Mouse (Mus musculus) ZHBTc4 (cell line): ENCODE results near the gene Jam2.

Source experiments
- DNase-seq: peaks from one replicate; pipeline ENCODE4 v3.0.0-alpha.2; 2011; ENCODE audit warnings: low read depth, low spot score

The Jam2 gene

GRCm38 (mm10) chr16:84779718-84780117 lies 5.8 kb downstream of the Jam2 start:
- peak; percentile 93 for DNase-seq

DNA sequence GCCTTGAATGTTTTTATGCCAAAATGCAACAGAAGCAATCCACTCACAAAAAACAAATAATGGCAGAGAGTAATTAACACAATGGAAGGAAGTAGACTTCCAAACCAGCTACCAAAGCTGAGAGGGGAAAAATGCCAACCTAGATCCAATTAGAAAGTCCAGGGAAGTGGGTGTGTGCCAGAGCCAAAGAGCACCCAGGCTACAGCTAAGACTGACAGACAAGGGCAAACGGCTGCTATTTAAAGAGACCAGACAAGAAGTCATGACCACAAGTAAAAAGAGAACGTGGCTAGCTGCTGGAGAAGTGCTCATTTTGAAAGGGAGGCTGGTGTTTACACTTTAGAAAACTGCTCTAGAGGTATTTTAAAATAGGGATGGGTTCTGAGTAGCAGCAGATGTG lies 9.4 kb downstream of the Jam2 start:
- no peak for DNase-seq

DNA sequence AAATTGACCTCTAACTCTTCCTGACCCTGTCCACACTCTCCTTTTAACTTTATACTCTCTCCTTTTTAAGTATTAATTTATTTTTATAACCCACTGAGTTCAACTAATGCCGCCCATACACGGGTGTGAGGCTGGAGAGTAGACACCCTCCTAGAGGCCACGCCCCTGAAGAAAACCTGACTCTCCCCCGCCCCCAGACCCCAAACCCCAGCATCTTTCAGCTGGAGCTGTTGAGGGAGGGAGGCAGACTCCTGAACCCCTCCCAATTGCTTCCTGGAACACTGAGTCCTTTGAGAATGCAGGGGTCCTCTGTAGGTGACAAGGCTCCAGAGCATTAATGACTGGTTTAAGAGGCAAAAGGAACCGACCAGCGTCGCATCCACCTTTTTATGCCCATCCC lies 11.0 kb downstream of the Jam2 start:
- peak; percentile 57 for DNase-seq

GRCm38 (mm10) chr16:84790595-84791165 lies 16.8 kb downstream of the Jam2 start:
- no peak for DNase-seq

DNA sequence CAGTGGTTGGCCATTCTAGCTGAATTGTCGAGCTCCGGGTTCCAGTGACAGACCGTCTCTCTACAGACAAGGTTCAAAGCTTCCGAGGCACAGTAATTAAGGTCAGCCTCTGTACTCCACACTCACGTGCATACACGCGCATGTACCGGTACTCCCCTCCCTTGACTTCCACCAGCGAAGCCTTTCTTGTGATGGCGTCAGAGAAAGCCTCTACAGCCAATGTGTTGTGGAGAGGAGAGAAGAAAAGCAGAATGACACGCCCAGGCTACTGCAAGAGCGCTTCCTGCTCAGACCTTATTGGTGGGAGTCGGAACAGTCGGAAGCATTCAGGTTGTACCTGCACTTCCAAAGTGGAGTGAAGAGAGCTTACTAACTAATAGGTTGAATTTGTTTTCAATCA lies 19.5 kb downstream of the Jam2 start:
- peak; percentile 84 for DNase-seq

DNA sequence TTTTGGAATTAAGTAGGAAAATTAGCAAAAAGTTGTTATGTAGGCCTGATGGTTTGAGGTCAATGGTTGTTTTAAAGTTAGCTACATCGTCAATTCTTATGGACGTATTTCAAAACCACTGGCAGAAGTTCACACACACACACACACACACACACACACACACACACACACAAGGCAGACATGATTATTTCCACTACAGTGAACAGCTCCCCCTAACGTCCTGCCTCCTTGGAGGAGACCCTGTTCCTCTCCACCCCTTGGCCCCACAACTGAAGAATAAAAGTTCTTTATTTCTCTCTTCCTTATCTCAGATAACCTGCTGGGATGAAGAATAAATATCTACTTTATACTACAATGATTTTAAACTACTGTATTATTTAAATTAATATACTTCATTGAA lies 21.4 kb downstream of the Jam2 start:
- DNase-seq = no peak

GRCm38 (mm10) chr16:84796678-84797077 lies 22.8 kb downstream of the Jam2 start:
- DNase-seq = no peak

DNA sequence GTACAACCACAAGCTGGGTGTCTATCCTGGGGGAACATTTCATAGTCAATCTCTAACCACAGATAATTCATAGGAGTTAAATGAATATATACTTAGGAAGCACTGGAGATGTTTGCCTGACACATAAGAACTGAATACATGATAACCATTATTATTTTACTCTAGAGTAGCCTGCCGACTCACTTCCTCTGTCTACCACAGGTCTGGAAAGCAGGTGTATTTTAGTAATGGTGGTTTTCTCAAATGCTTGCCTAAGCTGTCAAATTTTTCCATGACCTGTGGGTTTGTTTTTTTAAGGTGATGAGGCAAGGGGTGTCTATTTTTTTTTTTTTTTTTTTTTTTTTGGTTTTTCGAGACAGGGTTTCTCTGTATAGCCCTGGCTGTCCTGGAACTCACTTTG lies 26.1 kb downstream of the Jam2 start:
- DNase-seq = no peak

- peak; percentile 64 for DNase-seq
Observed at GRCm38 (mm10) chr16:84802217-84802616, 28.3 kb downstream of the Jam2 start.

GRCm38 (mm10) chr16:84804866-84805265 lies 30.9 kb downstream of the Jam2 start:
- DNase-seq = no peak

GRCm38 (mm10) chr16:84806175-84806574 lies 32.3 kb downstream of the Jam2 start:
- no peak for DNase-seq

GRCm38 (mm10) chr16:84807874-84808273 lies 34.0 kb downstream of the Jam2 start:
- no peak for DNase-seq

DNA sequence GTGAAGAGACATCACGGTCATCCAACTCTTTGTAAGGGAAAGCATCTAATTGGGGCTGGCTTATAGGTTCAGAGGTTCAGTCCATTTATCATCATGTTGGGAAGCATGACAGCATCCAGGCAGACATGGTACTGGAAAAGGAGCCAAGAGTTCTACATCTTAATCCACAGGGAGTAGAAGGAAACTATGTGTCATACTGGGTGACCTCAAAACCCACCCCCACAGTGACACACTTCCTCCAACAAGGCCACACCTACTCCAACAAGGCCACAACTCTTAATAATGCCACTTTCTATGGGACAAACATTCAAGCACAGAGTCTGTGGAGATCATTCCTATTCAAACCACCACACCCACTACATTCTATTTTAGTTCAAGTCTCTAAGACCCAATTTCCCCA lies 36.3 kb downstream of the Jam2 start:
- no peak for DNase-seq

- DNase-seq = no peak
Observed at GRCm38 (mm10) chr16:84813852-84814251, 39.9 kb downstream of the Jam2 start.

DNA sequence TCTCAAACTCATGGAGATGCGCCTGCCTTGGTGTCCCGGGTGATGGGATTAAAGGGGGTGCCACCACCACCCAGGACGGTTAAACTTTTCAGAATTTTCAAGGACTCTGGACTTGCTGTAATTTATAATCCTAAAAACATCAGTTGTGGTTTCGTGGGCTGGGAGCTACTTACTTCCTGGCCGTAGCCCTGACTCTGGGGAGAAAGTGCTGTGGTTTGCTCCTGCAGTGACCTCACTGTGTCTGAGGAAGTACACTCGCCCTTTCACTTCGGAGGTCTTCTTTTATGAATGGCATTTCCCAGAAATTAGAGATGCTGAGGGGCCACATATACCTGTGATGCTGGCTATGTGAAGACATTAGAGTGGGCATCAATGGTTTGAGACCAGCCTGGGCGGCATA lies 40.6 kb downstream of the Jam2 start:
- DNase-seq = no peak

DNA sequence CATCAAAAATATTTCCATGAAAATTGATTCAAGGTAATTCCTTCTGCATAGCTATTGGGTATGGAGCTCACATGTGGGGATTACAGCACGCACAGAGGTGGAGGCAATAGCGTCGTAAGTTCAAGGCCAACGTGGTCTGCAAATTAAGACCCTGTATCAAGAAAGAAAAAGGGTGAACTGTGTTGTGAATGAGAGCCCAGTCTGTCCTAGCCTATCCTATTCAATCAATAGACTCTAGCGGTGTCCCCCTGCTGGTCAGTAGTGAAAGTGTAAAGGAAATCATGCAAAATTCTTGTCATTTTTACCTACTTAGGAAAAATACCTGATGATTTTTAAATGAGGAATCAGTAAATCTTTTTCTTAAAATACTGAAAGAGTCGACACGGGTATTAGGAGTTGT lies 43.5 kb downstream of the Jam2 start:
- DNase-seq = peak; percentile 70

DNA sequence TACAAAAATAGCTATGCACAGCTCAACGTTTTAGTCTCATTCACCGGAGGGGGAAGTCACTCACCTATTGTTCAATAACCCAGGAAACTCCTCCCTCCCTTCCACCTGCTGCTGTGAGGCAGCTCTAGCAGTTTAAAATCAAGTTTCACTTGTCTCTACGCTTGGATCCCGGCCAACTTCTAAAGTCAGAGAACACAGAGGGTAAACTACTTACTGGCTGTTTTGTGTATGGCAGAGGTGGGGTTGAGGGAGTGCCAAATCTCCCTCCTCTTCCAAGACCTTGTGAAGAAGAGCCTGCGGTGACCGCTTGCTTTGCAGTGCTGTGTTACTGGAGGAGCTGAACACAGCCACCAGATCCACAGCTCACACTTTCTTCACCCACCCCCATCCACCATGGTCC lies 51.1 kb downstream of the Jam2 start:
- DNase-seq = peak; percentile 90

DNA sequence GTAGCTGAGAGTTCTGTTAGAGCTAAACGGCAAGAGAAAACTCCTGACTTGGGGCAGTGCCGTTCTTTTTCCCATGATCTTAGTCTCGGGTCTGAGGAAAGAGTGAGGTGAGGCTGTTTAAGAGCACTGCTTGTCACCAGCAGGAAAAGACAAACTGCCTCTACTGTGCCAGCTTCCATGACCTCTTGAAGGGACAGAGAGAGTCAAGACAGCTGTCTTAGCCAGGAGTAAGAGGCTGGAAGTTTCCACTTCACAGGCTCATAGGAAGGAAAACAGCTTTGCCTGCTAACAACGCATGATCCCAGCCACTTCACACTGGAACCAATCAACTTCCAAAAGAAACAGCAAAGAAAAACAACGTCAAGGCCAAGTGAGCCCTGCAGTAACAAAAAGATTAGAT lies 57.8 kb downstream of the Jam2 start:
- DNase-seq = no peak

DNA sequence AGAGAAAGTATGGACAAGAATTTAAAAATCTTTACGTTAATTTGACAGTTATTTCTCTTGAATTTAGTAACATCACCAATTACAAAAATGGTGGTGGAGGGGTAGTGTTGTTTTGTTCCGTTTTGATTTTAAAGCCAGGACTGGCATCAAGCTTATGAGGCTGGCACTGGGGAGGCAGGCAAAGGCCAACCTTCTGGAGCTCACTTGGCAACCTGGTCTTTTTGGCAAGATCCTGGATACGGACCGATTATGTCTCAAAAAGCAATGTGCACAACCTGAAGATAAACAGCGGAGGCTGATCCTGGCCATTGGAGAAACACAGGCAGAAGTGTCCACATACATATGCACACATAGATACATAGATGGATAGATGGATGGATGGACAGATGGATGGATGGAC lies 58.8 kb downstream of the Jam2 start:
- DNase-seq = no peak

GRCm38 (mm10) chr16:84834344-84834743 lies 60.4 kb downstream of the Jam2 start:
- no peak for DNase-seq

- DNase-seq = peak; percentile 99
Observed at GRCm38 (mm10) chr16:84834745-84835440, 61.0 kb downstream of the Jam2 start, which contains the start of gene Gabpa. Gabpa (plus strand) TSS chr16:84834925.

DNA sequence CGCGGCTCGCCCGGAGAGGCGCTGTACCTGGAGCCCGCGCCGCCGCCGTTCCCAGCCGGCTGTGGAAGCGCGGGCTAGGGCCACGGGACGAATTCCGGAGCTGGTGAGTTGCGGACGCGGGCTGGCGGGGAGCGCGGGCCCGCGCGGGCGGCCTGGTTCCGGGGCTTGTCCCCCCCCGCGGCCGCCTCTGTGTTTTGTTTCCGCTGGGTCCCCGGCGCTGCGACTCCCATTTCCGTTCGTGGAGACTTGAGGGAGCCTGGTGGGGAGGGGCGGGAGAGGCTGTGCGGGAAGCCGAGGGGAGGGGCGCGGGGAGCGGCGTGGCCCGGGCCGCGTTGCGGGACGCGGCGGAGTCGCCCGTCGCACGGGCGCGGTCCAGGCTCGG lies 61.5 kb downstream of the Jam2 start, which contains the start of gene Atp5j:
Gene Atp5j (minus strand): TSS at position 185 of the 382 bp plus-strand sequence.
- peak; percentile 64 for DNase-seq
